Mouse (Mus musculus): Measurements from ENCODE around the gene Ctla4. TPM values are rescaled to one million over a fixed set of nuclear protein-coding genes. Genes with fewer than 3 reads are reported as not detected.

Ctla4 gene
- polyA plus RNA-seq, 1 experiment from 2014 or later, result not detected

- H3K9ac ChIP-seq (ENCODE audit: low read depth, low read length), result no peak overlapping the region
- H3K4me1 ChIP-seq (ENCODE audit: control insufficient read depth, insufficient read depth, low read length), result 0 out of 2 replicates have a peak, but pooled peaks cover 3% of the 10 kb centered on the region
- 76% methylated on average over 5 of the region's 5 CpGs for WGBS
- DNase-seq (ENCODE audit: low spot score) (no peak), ATAC-seq (ENCODE audit: low read depth) (no peak)
- no peaks in the 10 kb centered on the region for H3K36me3 ChIP-seq (ENCODE audit: control insufficient read depth, insufficient read depth, low read length)
- no peak overlapping the region for H3K4me3 ChIP-seq (ENCODE audit: low read depth, low read length)
- H3K27ac ChIP-seq (replicated peaks; ENCODE audit: low read depth, low read length), result no peak overlapping the region
- H3K9me3 ChIP-seq (ENCODE audit: control insufficient read depth, low read length), result no peaks in the 10 kb centered on the region
- no peaks in the 10 kb centered on the region for H3K27me3 ChIP-seq (replicated peaks; ENCODE audit: control insufficient read depth, insufficient read depth, low read length)
- H3K4me2 ChIP-seq (ENCODE audit: low read depth, low read length), result peak overlapping the region; percentile 30; the same call in 1 of the 2 replicates
These were observed 25.4 kb upstream of the Ctla4 start for GRCm38 (mm10) chr1:60861431-60861830.

- 0 out of 2 replicates have a peak, but pooled peaks cover 3% of the 10 kb centered on the region for H3K4me1 ChIP-seq (ENCODE audit: control insufficient read depth, insufficient read depth, low read length)
- DNase-seq (ENCODE audit: low spot score) (no peak), ATAC-seq (ENCODE audit: low read depth) (no peak)
- no peak overlapping the region for H3K4me2 ChIP-seq (ENCODE audit: low read depth, low read length)
- H3K9ac ChIP-seq (ENCODE audit: low read depth, low read length), result no peak overlapping the region
- H3K27ac ChIP-seq (replicated peaks; ENCODE audit: low read depth, low read length), result peak overlapping the region; percentile 45; the same call in 1 of the 2 replicates
- no peak overlapping the region for H3K4me3 ChIP-seq (ENCODE audit: low read depth, low read length)
- no peaks in the 10 kb centered on the region for H3K27me3 ChIP-seq (replicated peaks; ENCODE audit: control insufficient read depth, insufficient read depth, low read length)
- no peaks in the 10 kb centered on the region for H3K36me3 ChIP-seq (ENCODE audit: control insufficient read depth, insufficient read depth, low read length)
- 58% methylated on average over 3 of the region's 3 CpGs for WGBS
- no peaks in the 10 kb centered on the region for H3K9me3 ChIP-seq (ENCODE audit: control insufficient read depth, low read length)
These were observed 24.3 kb upstream of the Ctla4 start for GRCm38 (mm10) chr1:60862510-60862909.

GRCm38 (mm10) chr1:60862951-60863461 lies 23.8 kb upstream of the Ctla4 start:
- Histone ChIP-seq H3K27ac (replicated peaks; ENCODE audit: low read depth, low read length) (peak overlapping the region; percentile 45; the same call in 1 of the 2 replicates), H3K9me3 (ENCODE audit: control insufficient read depth, low read length) (no peaks in the 10 kb centered on the region), H3K36me3 (ENCODE audit: control insufficient read depth, insufficient read depth, low read length) (no peaks in the 10 kb centered on the region), H3K27me3 (replicated peaks; ENCODE audit: control insufficient read depth, insufficient read depth, low read length) (no peaks in the 10 kb centered on the region), H3K4me1 (ENCODE audit: control insufficient read depth, insufficient read depth, low read length) (0 out of 2 replicates have a peak, but pooled peaks cover 3% of the 10 kb centered on the region), H3K4me2 (ENCODE audit: low read depth, low read length) (peak overlapping the region; percentile 29; the same call in 1 of the 2 replicates), H3K4me3 (ENCODE audit: low read depth, low read length) (no peak overlapping the region), H3K9ac (ENCODE audit: low read depth, low read length) (no peak overlapping the region)
- WGBS, result 43% methylated on average over 13 of the region's 13 CpGs
- ATAC-seq (ENCODE audit: low read depth) (peak; percentile 23; the same call in 1 of the 2 replicates), DNase-seq (ENCODE audit: low spot score) (peak; percentile 73)

DNA sequence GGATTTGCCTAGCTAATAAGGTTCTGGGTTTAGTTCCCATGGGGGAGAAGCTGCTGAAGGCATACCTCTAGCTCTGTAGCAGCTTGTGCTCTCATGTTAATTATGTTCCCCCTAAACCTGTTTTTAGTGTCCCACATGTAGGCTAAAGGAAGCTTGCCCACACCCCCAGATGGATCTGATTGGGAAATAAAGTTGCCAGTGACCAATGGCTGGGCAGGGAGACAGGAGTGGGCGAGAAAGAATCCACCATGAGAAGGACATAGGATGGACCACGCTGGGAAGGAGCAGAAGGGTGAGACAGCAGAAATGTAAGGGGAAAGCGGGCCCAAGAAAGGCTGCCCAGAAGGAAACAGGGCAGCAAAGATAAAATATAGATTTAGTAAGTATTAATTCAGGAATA lies 23.1 kb upstream of the Ctla4 start:
- no peak for ATAC-seq (ENCODE audit: low read depth)

GRCm38 (mm10) chr1:60865167-60865566 lies 21.6 kb upstream of the Ctla4 start:
- ATAC-seq (ENCODE audit: low read depth) (no peak), DNase-seq (ENCODE audit: low spot score) (no peak)
- Histone ChIP-seq H3K9me3 (ENCODE audit: control insufficient read depth, low read length) (no peaks in the 10 kb centered on the region), H3K4me2 (ENCODE audit: low read depth, low read length) (no peak overlapping the region), H3K4me3 (ENCODE audit: low read depth, low read length) (no peak overlapping the region), H3K4me1 (ENCODE audit: control insufficient read depth, insufficient read depth, low read length) (0 out of 2 replicates have a peak, but pooled peaks cover 3% of the 10 kb centered on the region), H3K27ac (replicated peaks; ENCODE audit: low read depth, low read length) (no peak overlapping the region), H3K36me3 (ENCODE audit: control insufficient read depth, insufficient read depth, low read length) (no peaks in the 10 kb centered on the region), H3K27me3 (replicated peaks; ENCODE audit: control insufficient read depth, insufficient read depth, low read length) (no peaks in the 10 kb centered on the region), H3K9ac (ENCODE audit: low read depth, low read length) (no peak overlapping the region)
- 72% methylated on average over 2 of the region's 2 CpGs for WGBS

More for the DNA sequence above, 23.1 kb upstream of the Ctla4 start:
- no peak for DNase-seq (ENCODE audit: low spot score)
- no peak overlapping the region for H3K4me2 ChIP-seq (ENCODE audit: low read depth, low read length)
- H3K9me3 ChIP-seq (ENCODE audit: control insufficient read depth, low read length), result no peaks in the 10 kb centered on the region
- H3K27me3 ChIP-seq (replicated peaks; ENCODE audit: control insufficient read depth, insufficient read depth, low read length), result no peaks in the 10 kb centered on the region
- 0 out of 2 replicates have a peak, but pooled peaks cover 3% of the 10 kb centered on the region for H3K4me1 ChIP-seq (ENCODE audit: control insufficient read depth, insufficient read depth, low read length)
- H3K9ac ChIP-seq (ENCODE audit: low read depth, low read length), result no peak overlapping the region
- H3K27ac ChIP-seq (replicated peaks; ENCODE audit: low read depth, low read length), result no peak overlapping the region
- WGBS, result 73% methylated on average over 3 of the region's 3 CpGs
- H3K36me3 ChIP-seq (ENCODE audit: control insufficient read depth, insufficient read depth, low read length), result no peaks in the 10 kb centered on the region
- no peak overlapping the region for H3K4me3 ChIP-seq (ENCODE audit: low read depth, low read length)

DNA sequence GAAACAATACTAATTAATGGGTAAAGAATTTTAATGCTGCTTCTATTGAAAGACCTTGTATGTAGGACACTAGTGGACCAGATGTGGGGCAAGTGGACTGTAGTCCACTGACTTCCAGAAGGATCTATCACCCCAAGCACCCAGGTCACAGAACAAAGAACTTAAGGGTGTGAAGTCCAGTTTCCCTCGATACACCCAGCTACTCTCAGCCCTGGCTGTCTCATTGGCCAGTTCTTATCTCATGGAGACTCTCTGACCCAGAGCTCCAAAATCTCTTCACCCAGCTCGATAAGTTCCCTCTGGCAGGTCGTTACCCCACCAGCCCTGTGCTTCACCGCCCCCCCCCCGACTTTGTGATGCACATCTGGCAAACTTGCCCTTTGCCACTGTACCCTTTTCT lies 20.8 kb upstream of the Ctla4 start:
- Histone ChIP-seq H3K9ac (ENCODE audit: low read depth, low read length) (no peak overlapping the region), H3K4me2 (ENCODE audit: low read depth, low read length) (no peak overlapping the region), H3K36me3 (ENCODE audit: control insufficient read depth, insufficient read depth, low read length) (no peaks in the 10 kb centered on the region), H3K4me3 (ENCODE audit: low read depth, low read length) (no peak overlapping the region), H3K27me3 (replicated peaks; ENCODE audit: control insufficient read depth, insufficient read depth, low read length) (no peaks in the 10 kb centered on the region), H3K9me3 (ENCODE audit: control insufficient read depth, low read length) (no peaks in the 10 kb centered on the region), H3K27ac (replicated peaks; ENCODE audit: low read depth, low read length) (no peak overlapping the region), H3K4me1 (ENCODE audit: control insufficient read depth, insufficient read depth, low read length) (0 out of 2 replicates have a peak, but pooled peaks cover 3% of the 10 kb centered on the region)
- WGBS, result 65% methylated on average over 5 of the region's 5 CpGs
- ATAC-seq (ENCODE audit: low read depth) (no peak), DNase-seq (ENCODE audit: low spot score) (no peak)

DNA sequence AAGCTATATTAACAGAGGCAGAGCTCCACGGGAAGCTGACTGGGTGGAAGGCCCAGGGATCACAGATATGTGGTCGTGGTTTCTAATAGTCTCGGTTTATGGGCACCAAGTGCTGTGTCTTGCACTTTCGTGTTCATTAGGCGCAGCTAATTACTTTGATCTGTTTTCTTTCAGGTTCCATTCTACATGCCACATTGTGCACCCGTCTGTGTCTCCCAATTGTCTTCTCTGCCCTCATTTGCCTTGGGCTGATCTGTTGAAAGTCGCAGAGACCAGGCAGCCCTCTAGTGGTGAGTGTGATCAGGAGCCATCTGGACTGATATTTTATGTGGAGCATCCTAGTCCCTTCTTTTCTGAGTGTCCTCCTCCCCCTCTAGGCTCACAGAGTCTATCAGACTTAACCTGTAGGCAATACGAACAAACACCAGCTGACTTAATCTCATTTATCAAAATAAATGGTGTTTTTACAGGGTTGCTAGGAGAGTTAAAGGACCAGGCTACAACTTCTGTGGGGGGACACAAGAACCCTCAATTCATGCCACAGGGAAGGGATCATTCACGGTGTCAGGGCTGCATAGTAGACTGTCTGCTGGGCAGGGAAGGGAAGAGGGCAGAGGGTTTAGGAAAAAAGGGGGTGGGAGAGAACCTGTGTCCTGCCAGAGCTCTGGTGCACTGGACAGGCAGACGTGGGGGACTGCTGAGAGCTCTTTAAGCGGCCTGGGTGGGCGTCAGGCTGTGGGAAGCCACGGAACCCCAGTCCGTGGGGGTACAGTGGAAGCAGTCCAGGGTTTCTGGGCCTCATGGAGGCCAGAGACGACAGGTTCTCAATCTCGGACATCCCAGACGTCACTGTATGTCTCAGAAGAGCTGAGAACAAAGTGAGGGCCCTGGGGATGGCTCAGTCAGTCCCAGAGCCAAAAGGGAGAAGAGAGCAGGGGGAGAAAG lies 18.2 kb upstream of the Ctla4 start:
- H3K4me2 ChIP-seq (ENCODE audit: low read depth, low read length), result no peak overlapping the region
- no peak for ATAC-seq (ENCODE audit: low read depth)

DNA sequence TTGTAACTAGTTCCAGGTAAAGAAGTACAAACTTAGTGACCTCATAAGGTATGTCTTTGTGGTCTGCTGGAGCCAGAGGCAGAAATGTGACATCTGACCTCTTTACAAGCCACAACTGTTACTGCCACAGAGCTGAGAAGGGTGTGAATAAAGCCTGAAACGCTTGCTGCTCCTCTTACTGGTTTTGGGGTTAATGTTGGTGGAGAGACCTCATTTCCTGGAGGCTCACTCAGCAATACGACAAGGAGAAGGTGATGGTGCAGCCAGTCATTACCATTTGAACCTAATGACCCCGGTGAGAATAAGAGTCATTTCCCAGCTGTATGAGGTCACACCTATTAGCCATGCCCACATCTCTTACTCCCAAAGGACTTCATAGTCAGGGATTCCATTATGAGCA lies 11.5 kb upstream of the Ctla4 start:
- H3K9me3 ChIP-seq (ENCODE audit: control insufficient read depth, low read length), result no peaks in the 10 kb centered on the region
- no peak overlapping the region for H3K9ac ChIP-seq (ENCODE audit: low read depth, low read length)
- DNase-seq (ENCODE audit: low spot score), result no peak
- WGBS, result 33% methylated on average over 3 of the region's 3 CpGs
- no peaks in the 10 kb centered on the region for H3K4me1 ChIP-seq (ENCODE audit: control insufficient read depth, insufficient read depth, low read length)
- H3K27ac ChIP-seq (replicated peaks; ENCODE audit: low read depth, low read length), result no peak overlapping the region
- H3K36me3 ChIP-seq (ENCODE audit: control insufficient read depth, insufficient read depth, low read length), result no peaks in the 10 kb centered on the region
- no peak overlapping the region for H3K4me2 ChIP-seq (ENCODE audit: low read depth, low read length)
- no peak overlapping the region for H3K4me3 ChIP-seq (ENCODE audit: low read depth, low read length)
- H3K27me3 ChIP-seq (replicated peaks; ENCODE audit: control insufficient read depth, insufficient read depth, low read length), result no peaks in the 10 kb centered on the region
- ATAC-seq (ENCODE audit: low read depth), result no peak

More for the DNA sequence above, 18.2 kb upstream of the Ctla4 start:
- no peaks in the 10 kb centered on the region for H3K27me3 ChIP-seq (replicated peaks; ENCODE audit: control insufficient read depth, insufficient read depth, low read length)
- 71% methylated on average over 17 of the region's 17 CpGs for WGBS
- no peak overlapping the region for H3K9ac ChIP-seq (ENCODE audit: low read depth, low read length)
- no peaks in the 10 kb centered on the region for H3K9me3 ChIP-seq (ENCODE audit: control insufficient read depth, low read length)
- no peaks in the 10 kb centered on the region for H3K36me3 ChIP-seq (ENCODE audit: control insufficient read depth, insufficient read depth, low read length)
- H3K4me1 ChIP-seq (ENCODE audit: control insufficient read depth, insufficient read depth, low read length), result 0 out of 2 replicates have a peak, but pooled peaks cover 2% of the 10 kb centered on the region
- H3K4me3 ChIP-seq (ENCODE audit: low read depth, low read length), result no peak overlapping the region
- no peak for DNase-seq (ENCODE audit: low spot score)
- H3K27ac ChIP-seq (replicated peaks; ENCODE audit: low read depth, low read length), result no peak overlapping the region
